Mouse (Mus musculus) C2C12 (cell line): ENCODE results near the gene Itga11.

Source experiments
- CTCF ChIP-seq: IDR thresholded peaks from one replicate; pipeline ENCODE4 v1.5.1; 2011; ENCODE audit not compliant: control insufficient read depth, insufficient read depth, insufficient read length
- MYOG ChIP-seq: IDR thresholded peaks from one replicate; pipeline ENCODE4 v1.6.1; 2011; ENCODE audit not compliant: control insufficient read depth, insufficient read length; ENCODE audit errors: extremely low read depth
- USF1 ChIP-seq: IDR thresholded peaks from one replicate; pipeline ENCODE4 v1.6.1; 2011; ENCODE audit warnings: low read depth, mild to moderate bottlenecking, control low read depth, moderate library complexity

GRCm38 (mm10) chr9:62721791-62722190 is 44.2 kb downstream of the Itga11 start:
- TF ChIP-seq CTCF: no peak
- TF ChIP-seq MYOG: no peak
- no peak for TF ChIP-seq USF1
